Mouse (Mus musculus): ENCODE measurements around the gene Ptpra. TPM values are rescaled to one million over a fixed set of nuclear protein-coding genes. Genes with fewer than 3 reads are reported as not detected.

Ptpra gene
- total and polyA plus RNA-seq, 3 experiments = 38.5 to 73.3 (median 40.4) TPM

GRCm38 (mm10) chr2:130449021-130449793 is 871 bp upstream of the Ptpra start:
- peak; percentile 37 for DNase-seq (ENCODE audit: extremely low read depth)
- dilution Hi-C loops (cut with MboI; ENCODE audit: extremely low pct_ligation_motif_present, extremely low pct_unique_long_range_greater_than_20kb, low sequenced_read_pairs) = no loop called here
- Histone ChIP-seq H3K36me3 (replicated peaks in 1 of 2; ENCODE audit: control insufficient read depth in 1 of 2, insufficient read depth in 1 of 2, low read length in 1 of 2) (peaks cover 3 to 18% of the 10 kb centered on the region in 2 experiments), H3K4me1 (ENCODE audit: control insufficient read depth in 1 of 2, insufficient read depth in 2 of 2) (peaks cover 0 to 32% of the 10 kb centered on the region in 2 experiments; a peak in 2 of 4 replicates), H3K9ac (ENCODE audit: insufficient read depth, low read depth) (peak overlapping the region; percentile 16; the same call in 1 of the 2 replicates), H3K27ac (ENCODE audit: insufficient read depth, low read depth) (no peak overlapping the region), H3K27me3 (replicated peaks) (no peaks in the 10 kb centered on the region), H3K79me2 (replicated peaks; ENCODE audit: control insufficient read depth, extremely low read depth, insufficient read depth, poor library complexity, severe bottlenecking) (peaks cover 13% of the 10 kb centered on the region), H3K4me3 (replicated peaks in 1 of 3; ENCODE audit: low read depth in 2 of 3, low read length in 2 of 3, poor library complexity in 1 of 3) (peak overlapping the region; percentile 76 to 91 (median 89)), H3K9me3 (replicated peaks; ENCODE audit: low read length) (no peaks in the 10 kb centered on the region), H3K4me2 (ENCODE audit: insufficient read depth, low read depth, poor library complexity, severe bottlenecking) (peak overlapping the region; percentile 70)
- in situ Hi-C loops (cut with MboI; ENCODE audit: low pct_ligation_motif_present, low pct_unique_long_range_greater_than_20kb, low sequenced_read_pairs) = loop anchor here (10.0 kb wide), 1 partner anchor 106 kb away; no protein-coding TSS in a partner anchor
- TF ChIP-seq ZC3H11A (IDR thresholded peaks at IDR 0.05; ENCODE audit: low read depth, low read length) (no peak), USF1 (IDR thresholded peaks at IDR 0.05; ENCODE audit: low read depth, low read length) (no peak), RAD21 (IDR thresholded peaks at IDR 0.05; ENCODE audit: low read depth, low read length) (peak; percentile 29), CTCF (conservative IDR thresholded peaks at IDR 0.05 in 1 of 2, IDR thresholded peaks at IDR 0.05 in 1 of 2; ENCODE audit: low read depth in 2 of 2, low read length in 2 of 2) (peak in 1 of 2 experiments; percentile 33; a peak in 2 of 4 replicates)

- in situ Hi-C loops (cut with MboI; ENCODE audit: low pct_ligation_motif_present, low pct_unique_long_range_greater_than_20kb, low sequenced_read_pairs) (no loop called here), dilution Hi-C loops (cut with MboI; ENCODE audit: extremely low pct_ligation_motif_present, extremely low pct_unique_long_range_greater_than_20kb, low sequenced_read_pairs) (no loop called here)
- Histone ChIP-seq H3K27me3 (replicated peaks) (no peaks in the 10 kb centered on the region), H3K36me3 (replicated peaks in 1 of 2; ENCODE audit: control insufficient read depth in 1 of 2, insufficient read depth in 1 of 2, low read length in 1 of 2) (peaks cover 0 to 12% of the 10 kb centered on the region in 2 experiments), H3K4me2 (ENCODE audit: insufficient read depth, low read depth, poor library complexity, severe bottlenecking) (peak overlapping the region; percentile 74), H3K9me3 (replicated peaks; ENCODE audit: low read length) (no peaks in the 10 kb centered on the region), H3K4me1 (ENCODE audit: control insufficient read depth in 1 of 2, insufficient read depth in 2 of 2) (peaks cover 0 to 32% of the 10 kb centered on the region in 2 experiments; a peak in 2 of 4 replicates), H3K27ac (ENCODE audit: insufficient read depth, low read depth) (0 out of 2 replicates have a peak overlapping the region, but pooled peaks have one; percentile 5), H3K79me2 (replicated peaks; ENCODE audit: control insufficient read depth, extremely low read depth, insufficient read depth, poor library complexity, severe bottlenecking) (peaks cover 20% of the 10 kb centered on the region), H3K9ac (ENCODE audit: insufficient read depth, low read depth) (peak overlapping the region; percentile 55), H3K4me3 (replicated peaks in 1 of 3; ENCODE audit: low read depth in 2 of 3, low read length in 2 of 3, poor library complexity in 1 of 3) (peak overlapping the region; percentile 76 to 91 (median 89))
- TF ChIP-seq MAFK (IDR thresholded peaks at IDR 0.05; ENCODE audit: insufficient replicate concordance, low read length) (no peak), BHLHE40 (IDR thresholded peaks at IDR 0.05; ENCODE audit: low read depth, low read length) (peak; percentile 9; the same call in 1 of the 2 replicates)
- DNase-seq (ENCODE audit: extremely low read depth) = peak; percentile 24
These were observed 337 bp downstream of the Ptpra start for GRCm38 (mm10) chr2:130450434-130450796.

GRCm38 (mm10) chr2:130451086-130451726 is 1.1 kb downstream of the Ptpra start:
- Histone ChIP-seq H3K27ac (ENCODE audit: insufficient read depth, low read depth) (no peak overlapping the region), H3K27me3 (replicated peaks) (no peaks in the 10 kb centered on the region), H3K4me1 (ENCODE audit: control insufficient read depth in 1 of 2, insufficient read depth in 2 of 2) (peaks cover 0 to 32% of the 10 kb centered on the region in 2 experiments; a peak in 2 of 4 replicates), H3K4me2 (ENCODE audit: insufficient read depth, low read depth, poor library complexity, severe bottlenecking) (peak overlapping the region; percentile 74), H3K79me2 (replicated peaks; ENCODE audit: control insufficient read depth, extremely low read depth, insufficient read depth, poor library complexity, severe bottlenecking) (peaks cover 20% of the 10 kb centered on the region), H3K9ac (ENCODE audit: insufficient read depth, low read depth) (peak overlapping the region; percentile 55; the same call in 1 of the 2 replicates), H3K9me3 (replicated peaks; ENCODE audit: low read length) (no peaks in the 10 kb centered on the region), H3K4me3 (replicated peaks in 1 of 3; ENCODE audit: low read depth in 2 of 3, low read length in 2 of 3, poor library complexity in 1 of 3) (peak overlapping the region; percentile 76 to 91 (median 89)), H3K36me3 (replicated peaks in 1 of 2; ENCODE audit: control insufficient read depth in 1 of 2, insufficient read depth in 1 of 2, low read length in 1 of 2) (peaks cover 0 to 5% of the 10 kb centered on the region in 2 experiments)
- no peak for DNase-seq (ENCODE audit: extremely low read depth)
- dilution Hi-C loops (cut with MboI; ENCODE audit: extremely low pct_ligation_motif_present, extremely low pct_unique_long_range_greater_than_20kb, low sequenced_read_pairs) = no loop called here
- in situ Hi-C loops (cut with MboI; ENCODE audit: low pct_ligation_motif_present, low pct_unique_long_range_greater_than_20kb, low sequenced_read_pairs) = no loop called here
- TF ChIP-seq E2F4 (IDR thresholded peaks at IDR 0.05; ENCODE audit: insufficient replicate concordance, low read depth, low read length) (no peak), UBTF (IDR thresholded peaks at IDR 0.05; ENCODE audit: low read depth, low read length) (no peak), ETS1 (conservative IDR thresholded peaks at IDR 0.05; ENCODE audit: low read depth, low read length) (no peak), JUN (IDR thresholded peaks at IDR 0.05; ENCODE audit: insufficient read depth, low read depth, low read length) (no peak), USF2 (conservative IDR thresholded peaks at IDR 0.05; ENCODE audit: low read depth, low read length) (no peak), MXI1 (IDR thresholded peaks at IDR 0.05; ENCODE audit: low read depth, low read length) (no peak), JUND (conservative IDR thresholded peaks at IDR 0.05; ENCODE audit: low read depth, low read length) (no peak), ELF1 (IDR thresholded peaks at IDR 0.05; ENCODE audit: low read depth, low read length) (no peak), ZNF384 (IDR thresholded peaks at IDR 0.05; ENCODE audit: low read depth, low read length) (no peak), HCFC1 (IDR thresholded peaks at IDR 0.05; ENCODE audit: low read depth, low read length) (no peak), GABPA (IDR thresholded peaks at IDR 0.05; ENCODE audit: insufficient replicate concordance, low read depth, low read length) (no peak), POLR2A (IDR thresholded peaks at IDR 0.05; ENCODE audit: low read depth, low read length) (no peak), ZKSCAN1 (IDR thresholded peaks at IDR 0.05; ENCODE audit: borderline replicate concordance, low read depth, low read length) (no peak), ZC3H11A (IDR thresholded peaks at IDR 0.05; ENCODE audit: low read depth, low read length) (no peak), MEF2A (IDR thresholded peaks at IDR 0.05; ENCODE audit: borderline replicate concordance, low read depth, low read length) (no peak), BHLHE40 (IDR thresholded peaks at IDR 0.05; ENCODE audit: low read depth, low read length) (no peak), EP300 (IDR thresholded peaks at IDR 0.05; ENCODE audit: low read length) (no peak), CTCF (conservative IDR thresholded peaks at IDR 0.05 in 1 of 2, IDR thresholded peaks at IDR 0.05 in 1 of 2; ENCODE audit: low read depth in 2 of 2, low read length in 2 of 2) (no peak)

Data from CH12.LX (cell line).